13 mouse cellular contexts compared by ENCODE assay signal in genomic region chr10:58600151-58600550, GRCm38 (mm10).
"Had no signal": no experiment of that assay in that cellular context is flagged by ENCODE, and none has a peak within 500 bp of the region (broad histone marks: within the 10 kb centered on the region; RNA-seq: fewer than 3 reads in every experiment).

No protein-coding gene starts in this region.

- H3K9ac ChIP-seq: limb, embryonic 13.5 days; lung, embryonic 14.5 days; neural tube, embryonic 12.5 days; stomach, embryonic 15.5 days had no signal

- H3K4me2 ChIP-seq: limb, embryonic 13.5 days; lung, embryonic 14.5 days; neural tube, embryonic 12.5 days; stomach, embryonic 15.5 days had no signal

- H3K9me3 ChIP-seq: limb, embryonic 13.5 days; midbrain, embryonic 10.5 days; neural tube, embryonic 12.5 days; stomach, embryonic 15.5 days had no signal

- H3K36me3 ChIP-seq: limb, embryonic 13.5 days; midbrain, embryonic 10.5 days; neural tube, embryonic 12.5 days; stomach, embryonic 15.5 days had no signal

- H3K27ac ChIP-seq: limb, embryonic 13.5 days; neural tube, embryonic 12.5 days had no signal

- H3K4me3 ChIP-seq: layer of hippocampus, adult 2 months; limb, embryonic 13.5 days; midbrain, embryonic 10.5 days; myocyte; neural tube, embryonic 12.5 days; stomach, embryonic 15.5 days had no signal

- H3K27me3 ChIP-seq: limb, embryonic 13.5 days; neural tube, embryonic 12.5 days; stomach, embryonic 15.5 days had no signal

- DNase-seq: kidney, postnatal 10 days; kidney, postnatal 4 days; lung, embryonic 14.5 days; lung, postnatal 10 days; lung, postnatal 4 days; right cerebral cortex, postnatal 14 days; thymus, postnatal 36 days had no signal

- H3K4me1 ChIP-seq: stomach, embryonic 15.5 days had no signal
